Mouse (Mus musculus): Measurements from ENCODE around the gene Tmem268.

Tmem268 gene

DNA sequence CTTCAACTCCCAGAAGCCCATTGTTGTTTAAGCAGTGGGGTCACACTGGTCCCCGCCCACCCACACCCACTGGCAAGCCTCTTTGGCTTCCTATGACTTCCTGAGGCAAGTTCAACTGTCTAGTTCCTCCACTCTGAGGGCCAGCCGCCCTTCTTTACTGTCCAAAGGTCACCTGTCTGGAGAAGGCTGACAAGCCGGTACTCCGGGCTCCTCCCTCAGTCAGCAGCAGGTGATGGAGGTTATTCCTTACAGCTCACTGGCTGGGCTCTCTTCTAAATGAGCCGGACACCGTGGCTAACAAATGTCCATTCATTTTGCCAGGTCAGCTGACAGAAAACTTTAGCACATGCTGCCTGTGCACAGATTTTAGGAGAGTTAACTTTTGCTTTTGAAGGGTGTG, 42.2 kb downstream of the Tmem268 start:
- DNase-seq (ENCODE audit: low spot score in 2 of 2), result no peak

DNA sequence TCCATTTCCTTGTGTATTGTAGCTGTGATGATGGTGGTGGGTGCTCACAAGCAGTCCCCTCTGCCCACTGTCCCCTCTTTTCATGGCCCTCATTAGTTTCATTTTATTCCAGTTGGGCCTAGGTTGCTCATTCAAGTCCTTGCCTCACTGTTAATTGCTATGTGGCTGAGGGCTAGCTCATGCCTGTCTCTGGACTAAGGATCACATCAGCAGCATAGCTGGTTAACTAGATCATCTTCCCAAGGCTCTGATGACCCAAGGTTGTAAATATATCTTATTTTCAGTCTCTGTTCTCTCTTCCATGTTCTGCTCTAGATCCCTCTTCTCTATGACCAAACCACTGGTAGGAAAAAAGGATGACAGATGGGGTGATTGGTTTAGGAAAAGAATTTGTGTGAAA, 42.7 kb downstream of the Tmem268 start:
- no peak for DNase-seq (ENCODE audit: low spot score in 2 of 2)

DNA sequence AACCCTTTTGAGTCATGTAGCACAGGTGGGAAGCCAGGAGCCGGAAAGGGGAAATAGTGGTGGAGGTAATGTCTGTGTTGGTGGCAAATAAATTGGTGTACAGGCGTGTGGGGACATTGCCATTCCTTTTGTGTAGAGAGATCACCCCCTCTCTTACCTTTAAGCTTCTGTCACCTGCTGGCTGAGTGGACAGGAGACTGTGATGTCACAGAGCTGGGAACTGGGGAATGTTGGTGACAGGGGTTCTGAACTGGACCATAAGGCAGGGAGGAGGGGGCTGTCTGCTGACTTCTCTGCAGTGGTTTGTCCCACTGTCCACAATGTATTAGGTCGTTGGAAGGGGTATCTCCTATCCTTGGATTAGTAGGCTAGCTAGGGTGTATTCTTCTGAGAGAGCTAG, 46.4 kb downstream of the Tmem268 start, which contains the start of gene Gm11213:
Gene Gm11213 (minus strand): TSS at position 317 of the 400 bp plus-strand sequence.
- DNase-seq (ENCODE audit: low spot score in 2 of 2), result no peak

DNA sequence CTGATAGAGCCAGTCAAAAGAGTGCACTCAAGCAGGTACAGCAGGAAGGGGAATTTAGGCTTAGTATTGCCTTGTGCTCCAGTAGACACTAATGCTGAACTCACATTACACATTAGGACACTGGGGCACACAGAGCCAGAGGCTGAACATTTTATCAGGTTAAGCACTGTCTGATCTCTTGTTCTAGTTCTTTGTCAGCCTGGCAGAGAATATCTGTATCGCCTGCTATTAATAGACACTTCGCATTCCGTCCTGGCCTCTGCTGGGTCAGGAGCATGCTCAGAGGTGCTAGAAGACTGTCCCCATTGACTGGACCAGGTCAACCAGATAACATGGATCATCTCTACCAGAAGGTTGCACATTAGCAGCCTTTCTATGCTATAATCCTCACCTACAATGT, 47.0 kb downstream of the Tmem268 start:
- DNase-seq (ENCODE audit: low spot score in 2 of 2), result no peak

DNA sequence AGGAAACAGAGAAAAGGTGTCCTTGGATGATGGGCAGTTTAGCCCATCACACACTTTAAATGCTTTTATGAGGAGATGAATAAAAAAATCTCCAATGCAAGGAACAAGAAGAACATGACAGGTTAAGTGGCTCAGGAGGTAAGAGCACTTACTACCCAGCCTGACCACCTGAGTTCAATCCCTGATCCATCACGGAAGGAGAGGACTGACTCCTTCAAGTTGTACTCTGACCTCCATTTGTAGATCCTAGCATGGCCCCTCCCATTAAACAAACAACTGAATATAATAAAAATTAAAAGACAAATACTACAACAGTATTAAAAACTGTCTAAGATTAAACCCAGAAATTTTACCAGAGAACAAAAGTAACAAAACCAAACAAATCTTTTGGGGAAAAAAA, 47.4 kb downstream of the Tmem268 start:
- no peak for DNase-seq (ENCODE audit: low spot score in 2 of 2)

DNA sequence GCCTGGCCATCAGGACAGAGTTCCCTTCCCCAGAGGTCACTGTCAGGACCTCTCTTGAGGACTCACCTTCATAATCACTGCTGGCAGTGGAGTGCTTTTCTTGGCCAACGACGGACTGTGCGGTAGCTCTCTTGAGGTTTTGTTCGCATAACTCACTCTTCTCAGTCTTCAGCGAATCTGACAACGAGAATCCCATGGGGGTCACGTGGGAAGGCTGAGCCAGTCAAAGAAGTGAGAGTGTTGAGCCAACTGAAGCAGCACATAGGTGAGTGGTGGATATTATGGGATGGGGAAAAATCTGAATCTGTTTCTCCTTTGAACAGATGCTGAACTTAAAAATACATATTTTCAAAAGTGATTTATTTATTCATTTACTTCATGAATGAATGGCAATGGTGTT, 49.8 kb downstream of the Tmem268 start:
- DNase-seq (ENCODE audit: low spot score in 2 of 2), result no peak

DNA sequence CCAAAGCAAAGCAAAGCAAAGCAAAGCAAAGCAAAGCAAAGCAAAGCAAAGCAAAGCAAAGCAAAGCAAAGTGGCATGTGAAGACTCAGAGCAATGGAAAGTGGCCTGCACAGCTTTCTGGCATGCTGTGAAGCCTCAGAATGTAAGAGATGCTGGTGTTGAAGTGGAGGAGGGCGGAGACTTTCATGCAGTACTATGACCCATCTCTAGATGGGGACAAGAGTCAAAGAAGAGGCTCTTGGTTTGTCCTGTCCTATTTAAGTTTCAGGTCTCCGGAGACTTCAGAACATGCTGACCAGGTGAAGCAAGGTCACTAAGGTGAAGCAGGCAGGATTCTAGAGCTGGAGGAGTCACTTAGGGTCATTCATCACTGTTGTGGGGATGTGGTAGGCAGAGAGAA, 63.3 kb downstream of the Tmem268 start:
- DNase-seq (ENCODE audit: low spot score in 2 of 2), result no peak

DNA sequence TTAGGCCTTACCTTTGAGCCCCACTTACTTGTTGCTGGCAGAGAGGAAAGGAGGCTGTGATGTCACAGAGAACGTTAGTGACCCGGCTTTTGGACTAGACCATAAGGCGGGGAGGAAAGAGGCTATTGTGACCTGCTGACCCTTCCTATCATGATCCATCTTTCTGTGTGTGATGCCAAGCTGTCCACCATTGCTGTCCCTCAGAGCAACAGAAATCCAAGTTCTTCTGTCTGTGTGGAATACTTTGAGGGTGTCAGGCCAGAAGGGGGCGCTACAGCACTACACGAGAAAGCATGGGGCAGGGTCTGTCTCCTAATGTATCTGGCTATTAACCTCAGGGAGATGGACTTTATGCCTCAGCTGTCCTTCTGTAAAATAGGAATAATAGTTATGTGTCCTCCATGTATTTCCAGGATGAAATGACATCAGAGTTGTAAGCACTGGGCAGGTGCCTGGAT, 63.8 kb downstream of the Tmem268 start, which contains the start of gene Tex48:
Gene Tex48 (minus strand): TSS at position 51 of the 458 bp plus-strand sequence.
- peak in 1 of 2 experiments; percentile 26 for DNase-seq (ENCODE audit: low spot score in 2 of 2)

DNA sequence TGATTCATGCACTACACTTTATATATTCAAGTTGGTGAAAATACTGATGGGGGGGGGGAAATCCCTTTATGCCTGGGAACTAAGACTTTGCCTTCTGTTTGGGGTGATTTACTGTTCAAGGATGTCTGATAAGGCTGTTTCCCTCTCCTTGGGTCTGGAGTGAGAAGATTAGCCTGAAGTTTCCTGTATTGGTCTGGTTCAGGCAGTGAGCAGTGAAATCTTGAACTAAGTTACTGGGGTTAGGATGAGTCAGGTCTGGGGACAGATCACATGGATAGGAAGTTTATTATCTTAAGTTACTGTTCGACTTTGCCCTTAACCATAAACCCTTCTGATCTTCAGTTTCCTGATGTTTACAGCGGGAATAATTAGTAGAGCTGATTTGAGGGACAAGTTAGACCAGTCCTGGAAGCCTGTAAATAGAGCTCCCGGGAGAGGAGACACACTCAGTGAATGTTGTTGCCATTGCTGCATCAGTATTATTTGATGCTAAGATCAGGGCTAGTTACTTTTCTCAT, 67.0 kb downstream of the Tmem268 start:
- no peak for DNase-seq (ENCODE audit: low spot score in 2 of 2)

DNA sequence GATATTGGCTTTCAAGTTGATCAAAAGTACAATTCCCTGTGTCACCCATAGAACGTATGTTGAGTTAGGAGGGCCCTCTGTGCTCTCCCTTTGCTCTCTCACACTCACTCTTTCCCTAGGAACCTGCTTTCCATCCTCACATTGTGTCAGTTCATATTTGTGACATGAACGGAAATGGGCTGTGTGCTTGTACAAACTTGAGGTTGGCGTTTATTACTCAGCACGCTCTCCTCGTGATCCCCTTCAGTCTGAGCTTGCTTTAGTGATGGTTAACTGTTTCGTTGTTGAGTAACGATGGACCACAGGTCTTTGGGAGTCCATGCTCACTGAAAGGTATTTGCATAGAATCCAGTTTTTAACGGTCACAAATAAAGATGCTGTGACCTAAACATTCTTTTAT, 68.5 kb downstream of the Tmem268 start:
- no peak for DNase-seq (ENCODE audit: low spot score in 2 of 2)

DNA sequence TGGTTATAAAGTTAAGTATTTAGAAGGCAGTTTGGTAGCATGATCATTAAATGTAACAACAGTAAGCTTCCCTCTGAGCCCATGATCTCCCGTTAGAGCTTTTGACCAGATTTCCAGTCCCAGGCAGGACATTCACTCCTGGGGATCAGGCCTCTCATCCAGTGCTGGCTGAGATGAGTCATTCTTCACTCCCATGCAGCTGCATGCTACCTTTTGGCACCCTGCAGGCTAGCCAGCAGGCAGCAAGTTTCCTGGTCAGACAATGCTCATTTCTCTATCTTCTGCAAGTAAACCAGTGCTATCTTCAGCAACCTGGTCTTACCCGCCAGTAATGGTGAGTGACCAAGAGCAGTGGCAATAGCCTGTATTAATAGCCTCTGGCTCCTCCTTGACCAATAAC, 74.6 kb downstream of the Tmem268 start:
- no peak for DNase-seq (ENCODE audit: low spot score in 2 of 2)
